Mouse (Mus musculus) thymus, adult 2 months (tissue): ENCODE data around the gene Snapc2. TPM values are rescaled to one million over a fixed set of nuclear protein-coding genes. Genes with fewer than 3 reads are reported as not detected.

Experiments
- DNase-seq: peaks from one replicate; pipeline ENCODE4 v3.0.0; 2021
- H3K27ac ChIP-seq: fragments of 200-500 bp; 2 replicates; pipeline ENCODE4 v1.5.1; 2012; ENCODE audit warnings: low read length, control low read depth; ENCODE audit not compliant: control insufficient read depth, insufficient read depth
- H3K27me3 ChIP-seq: fragments of 200-500 bp; 2 replicates; pipeline ENCODE4 v1.6.1; 2012; ENCODE audit warnings: mild to moderate bottlenecking, low read length, moderate library complexity, mixed read lengths; ENCODE audit not compliant: control insufficient read depth, insufficient read depth
- H3K36me3 ChIP-seq: fragments of 200-500 bp; 2 replicates; pipeline ENCODE4 v1.6.1; 2012; ENCODE audit warnings: mild to moderate bottlenecking, low read length, moderate library complexity; ENCODE audit not compliant: control insufficient read depth, insufficient read depth
- H3K4me1 ChIP-seq: fragments of 200-500 bp; replicated peaks from 2 replicates; pipeline ENCODE4 v1.6.1; 2012; ENCODE audit warnings: low read length; ENCODE audit not compliant: control insufficient read depth, insufficient read depth
- H3K4me3 ChIP-seq: fragments of 200-500 bp; 2 replicates; pipeline ENCODE4 v1.5.1; 2012; ENCODE audit warnings: mild to moderate bottlenecking, low read length, control low read depth, moderate library complexity; ENCODE audit not compliant: control insufficient read depth, insufficient read depth
- CTCF ChIP-seq: fragments of 200-500 bp; IDR thresholded peaks from 2 replicates; pipeline ENCODE4 v1.5.1; 2012; ENCODE audit warnings: mild to moderate bottlenecking, control low read depth, low read length, moderate library complexity, borderline replicate concordance; ENCODE audit not compliant: control insufficient read depth, poor library complexity, insufficient read depth; ENCODE audit errors: extremely low read depth
- POLR2A ChIP-seq: fragments of 200-500 bp; IDR thresholded peaks from 2 replicates; pipeline ENCODE4 v1.6.1; 2012; ENCODE audit warnings: mild to moderate bottlenecking, low read length, control low read depth, moderate library complexity; ENCODE audit not compliant: control insufficient read depth, poor library complexity, insufficient read depth; ENCODE audit errors: extremely low read depth
- WGBS: fragments of 180-500 bp; shearing (Covaris S2); methylation state at CpG from one replicate; pipeline ENCODE4 v1.1.7; 2018; 5-methylcytosine and 5-hydroxymethylcytosine counted together
- polyA plus RNA-seq: library from polyadenylated mRNA; depleted of rRNA; stranded (reverse); fragments of >200 nt; gene quantifications from 2 replicates; pipeline ENCODE4 v1.2.3, GENCODE M21; 2012

Gene Snapc2
- polyA plus RNA-seq, 1 experiment = 40.8 TPM

- DNase-seq = no peak
- Histone ChIP-seq H3K36me3 (peaks cover 50% of the 10 kb centered on the region), H3K27me3 (no peaks in the 10 kb centered on the region), H3K27ac (no peak overlapping the region), H3K4me3 (no peak overlapping the region), H3K4me1 (no peaks in the 10 kb centered on the region)
- TF ChIP-seq POLR2A = no peak
- no peak for TF ChIP-seq CTCF
- WGBS = 94% methylated on average over 15 of the region's 15 CpGs
Measured at GRCm38 (mm10) chr8:4265160-4265914, 12.5 kb downstream of the Snapc2 start.

GRCm38 (mm10) chr8:4267627-4268026 lies 14.7 kb downstream of the Snapc2 start:
- Histone ChIP-seq H3K27me3 (no peaks in the 10 kb centered on the region), H3K36me3 (peaks cover 50% of the 10 kb centered on the region), H3K4me3 (no peak overlapping the region), H3K27ac (no peak overlapping the region), H3K4me1 (no peaks in the 10 kb centered on the region)
- peak; percentile 30 for DNase-seq
- peak; percentile 67; the same call in 1 of the 2 replicates for TF ChIP-seq CTCF
- no peak for TF ChIP-seq POLR2A
- 93% methylated on average over 15 of the region's 15 CpGs for WGBS

- DNase-seq = no peak
- Histone ChIP-seq H3K4me1 (no peaks in the 10 kb centered on the region), H3K4me3 (no peak overlapping the region), H3K36me3 (peaks cover 49% of the 10 kb centered on the region), H3K27me3 (no peaks in the 10 kb centered on the region), H3K27ac (no peak overlapping the region)
- WGBS = 95% methylated on average over 6 of the region's 6 CpGs
- TF ChIP-seq POLR2A = no peak
- no peak for TF ChIP-seq CTCF
Measured at GRCm38 (mm10) chr8:4269609-4270008, 16.7 kb downstream of the Snapc2 start.

GRCm38 (mm10) chr8:4275275-4276110 lies 22.6 kb downstream of the Snapc2 start, which contains the start of gene Timm44:
Gene Timm44 (minus strand): TSS chr8:4275913.
- under 1% methylated on average over 39 of the region's 39 CpGs for WGBS

GRCm38 (mm10) chr8:4276111-4276465 lies 23.2 kb downstream of the Snapc2 start:
- Histone ChIP-seq H3K36me3 (no peaks in the 10 kb centered on the region; the same call in 1 of the 2 replicates), H3K27ac (peak overlapping the region; percentile 28; the same call in 1 of the 2 replicates), H3K4me1 (peaks cover 5% of the 10 kb centered on the region), H3K4me3 (peak overlapping the region; percentile 77), H3K27me3 (no peaks in the 10 kb centered on the region)
- TF ChIP-seq POLR2A (no peak), CTCF (no peak)
- WGBS = 25% methylated on average over 9 of the region's 9 CpGs
- DNase-seq = no peak

More at GRCm38 (mm10) chr8:4275275-4276110, 22.6 kb downstream of the Snapc2 start, which contains the start of gene Timm44:
- Histone ChIP-seq H3K4me1 (peaks cover 5% of the 10 kb centered on the region), H3K27ac (peak within 1 kb of the TSS; percentile 28; the same call in 1 of the 2 replicates), H3K4me3 (peak within 1 kb of the TSS; percentile 77), H3K27me3 (no peaks in the 10 kb centered on the region), H3K36me3 (no peaks in the 10 kb centered on the region; the same call in 1 of the 2 replicates)
- DNase-seq = peak; percentile 95
- TF ChIP-seq POLR2A (peak; percentile 68; the same call in 1 of the 2 replicates), CTCF (no peak)

GRCm38 (mm10) chr8:4292738-4293137 lies 39.9 kb downstream of the Snapc2 start:
- peaks cover 77% of the 10 kb centered on the region for H3K36me3 ChIP-seq
- WGBS = 96% methylated on average over 5 of the region's 5 CpGs

More at GRCm38 (mm10) chr8:4292738-4293137, 39.9 kb downstream of the Snapc2 start:
- Histone ChIP-seq H3K27me3 (no peaks in the 10 kb centered on the region), H3K27ac (no peak overlapping the region), H3K4me1 (no peaks in the 10 kb centered on the region), H3K4me3 (no peak overlapping the region)
- DNase-seq = no peak
- TF ChIP-seq POLR2A (no peak), CTCF (no peak)
